ENCODE assay signal across 8 mouse cellular contexts in the genomic region with DNA sequence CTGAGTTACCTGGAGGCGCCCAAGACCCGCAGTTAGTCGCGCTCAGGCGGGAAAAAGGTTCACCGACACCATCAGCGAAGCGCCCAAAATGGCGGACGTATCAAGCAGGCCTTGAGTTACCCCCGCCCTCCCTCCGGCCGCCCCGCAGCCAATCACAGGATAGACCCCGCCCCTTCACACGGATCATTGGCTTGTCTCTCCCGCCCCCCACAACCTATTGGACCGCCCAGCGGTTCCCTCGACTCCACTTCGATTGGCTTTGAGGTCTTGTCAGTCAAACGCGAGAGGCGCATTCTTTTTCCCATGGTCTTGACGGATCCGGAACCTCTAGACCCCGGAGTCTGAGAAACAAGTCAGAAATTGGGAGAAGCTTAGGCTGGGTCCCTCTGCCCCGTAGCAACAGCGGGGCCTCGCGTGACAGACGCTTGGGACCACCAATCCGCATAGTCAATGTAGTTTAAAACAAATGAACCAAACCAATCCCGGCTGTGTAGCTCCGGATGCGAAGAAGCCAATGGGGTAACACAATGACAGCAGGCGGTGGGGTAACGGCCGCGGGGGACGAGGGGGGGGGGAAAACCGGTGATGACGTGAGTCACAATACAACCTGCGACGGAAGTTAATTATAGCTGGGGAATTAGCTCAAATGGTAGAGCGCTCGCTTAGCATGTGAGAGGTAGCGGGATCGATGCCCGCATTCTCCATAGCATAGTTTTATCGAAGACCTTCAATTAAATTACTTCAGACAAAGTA. TPM values are rescaled to one million over a fixed set of nuclear protein-coding genes. Genes with fewer than 3 reads are reported as not detected.
DNase-seq lines count a peak whose midpoint lies in the region; ATAC-seq lines count a peak whose summit lies in the region.

A gene (minus strand): TSS at position 118 of the 753 bp plus-strand sequence.

- peaks cover 21% of the 10 kb centered on the region for H3K4me1 ChIP-seq in hindbrain, embryonic 16.5 days (ENCODE audit: control insufficient read depth, insufficient read depth, low read depth, low read length)

- peaks cover 43% of the 10 kb centered on the region for H3K79me2 ChIP-seq in macrophage (ENCODE audit: inconsistent target)

- H3K4me2 ChIP-seq in hindbrain, embryonic 16.5 days (ENCODE audit: low read length), result peak within 1 kb of the TSS; percentile 75

- H3K36me3 ChIP-seq in hindbrain, embryonic 16.5 days (ENCODE audit: control insufficient read depth, insufficient read depth, low read length), result no peaks in the 10 kb centered on the region
- no peaks in the 10 kb centered on the region for H3K36me3 ChIP-seq in macrophage (ENCODE audit: inconsistent target)

- H3K27ac ChIP-seq in hindbrain, embryonic 16.5 days (ENCODE audit: low read depth, low read length), result peak within 1 kb of the TSS; percentile 93
- H3K27ac ChIP-seq in macrophage, result peak within 1 kb of the TSS; percentile 68

- DNase-seq in WW6 (ENCODE audit: low read depth, low spot score), result peak; percentile 96
- DNase-seq in cerebellum, postnatal 4 days (ENCODE audit: low spot score in 2 of 2), result peak; percentile 89 to 97
- peak; percentile 99 for DNase-seq in gastrocnemius, adult 18-20 months (ENCODE audit: low spot score)
- peak; percentile 97 for DNase-seq in left cerebral cortex, adult 18-20 months (ENCODE audit: low spot score in 2 of 2)
- DNase-seq in right cerebral cortex, adult 18-20 months, result peak; percentile 99
- peak; percentile 92 for DNase-seq in urinary bladder, postnatal 10 days (ENCODE audit: low spot score)

- under 1% methylated on average over 40 of the region's 51 CpGs for WGBS in hindbrain, embryonic 16.5 days
- under 1% methylated on average over 44 of the region's 51 CpGs for WGBS in macrophage (ENCODE audit: missing documents)

- H3K4me3 ChIP-seq in hindbrain, embryonic 16.5 days (ENCODE audit: low read length), result peak within 1 kb of the TSS; percentile 89
- peak within 1 kb of the TSS; percentile 84 for H3K4me3 ChIP-seq in macrophage (ENCODE audit: inconsistent target)

- peak; percentile 96 for ATAC-seq in hindbrain, embryonic 16.5 days

- no peaks in the 10 kb centered on the region for H3K27me3 ChIP-seq in hindbrain, embryonic 16.5 days (replicated peaks; ENCODE audit: control insufficient read depth, insufficient read depth, low read length)

- H3K9ac ChIP-seq in hindbrain, embryonic 16.5 days (ENCODE audit: low read depth, low read length), result peak within 1 kb of the TSS; percentile 86

- H3K9me3 ChIP-seq in hindbrain, embryonic 16.5 days (ENCODE audit: control insufficient read depth, low read length), result no peaks in the 10 kb centered on the region

RNA-seq across cellular contexts. Expression of the gene that starts here (rescaled TPM):
- total RNA-seq in gastrocnemius, adult 18-20 months (2021), result 10 to 100 TPM; 57.0 to 65.4 TPM
- polyA plus RNA-seq in hindbrain, embryonic 16.5 days (2015; fragmentation: Nextera tagmentation; extraction: Ambion mirVana), result 49.7 and 56.5 TPM in 2 replicates
- total RNA-seq in left cerebral cortex, adult 18-20 months (2021), result 10 to 100 TPM; 75.9 to 80.3 TPM
- 100 to 1,000 TPM; 105 to 231 (median 178) TPM for total RNA-seq in macrophage (2018; cell fraction: chromatin; rRNA removed)
- total RNA-seq in macrophage (2018; cell fraction: cytosol; rRNA removed), result 10 to 100 TPM; 48.2 to 64.6 (median 56.9) TPM
- 100 to 1,000 TPM in 13 of 26 experiments, 10 to 100 TPM in 13; 82.4 to 136 (median 101) TPM for total RNA-seq in macrophage (2018; cell fraction: nucleus; rRNA removed)
- polyA plus RNA-seq in macrophage (2018), result 44.9 to 49.4 TPM (median 48.9 TPM) in 3 replicates

Comparison
In these comparisons a context has a peak if more than half of its experiments do, and no peak if none do; other contexts are left out.
1. Peak in every context shown above with its lines: DNase-seq, ATAC-seq, H3K4me3 ChIP-seq and H3K27ac ChIP-seq.